Mouse (Mus musculus): ENCODE results near the gene Fam131c.

Gene Fam131c

GRCm38 (mm10) chr4:141367997-141368791, at the start of gene Fam131c:
Gene Fam131c, plus strand, starts transcription at chr4:141368220.
- no peak for DNase-seq (ENCODE audit: low spot score)

- DNase-seq (ENCODE audit: low spot score) = no peak
Measured at GRCm38 (mm10) chr4:141322526-141322925, 45.5 kb upstream of the Fam131c start.

DNA sequence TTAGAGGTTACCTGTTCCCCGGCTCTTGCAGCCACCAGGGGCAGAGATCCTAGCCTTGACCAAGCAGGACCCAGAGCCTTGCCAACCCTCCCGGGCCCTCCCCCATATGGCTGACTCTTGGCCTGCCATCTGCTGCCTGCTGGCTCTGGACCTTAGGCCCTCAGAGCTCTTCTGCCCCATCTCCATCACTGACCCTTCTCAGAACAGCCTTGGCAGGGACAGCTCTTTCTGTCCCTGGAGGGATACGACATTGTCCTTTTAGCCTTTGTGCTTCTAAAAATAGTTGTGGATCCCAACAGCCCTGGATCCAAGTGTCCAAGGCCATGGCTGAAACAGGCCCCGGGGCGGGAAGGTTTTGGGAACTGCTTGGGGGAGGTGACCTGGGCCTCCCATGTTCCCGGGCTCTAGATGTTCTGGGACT, 43.2 kb upstream of the Fam131c start:
- DNase-seq (ENCODE audit: low spot score) = no peak

- DNase-seq (ENCODE audit: low spot score) = no peak
Measured at GRCm38 (mm10) chr4:141325636-141326035, 42.4 kb upstream of the Fam131c start.

DNA sequence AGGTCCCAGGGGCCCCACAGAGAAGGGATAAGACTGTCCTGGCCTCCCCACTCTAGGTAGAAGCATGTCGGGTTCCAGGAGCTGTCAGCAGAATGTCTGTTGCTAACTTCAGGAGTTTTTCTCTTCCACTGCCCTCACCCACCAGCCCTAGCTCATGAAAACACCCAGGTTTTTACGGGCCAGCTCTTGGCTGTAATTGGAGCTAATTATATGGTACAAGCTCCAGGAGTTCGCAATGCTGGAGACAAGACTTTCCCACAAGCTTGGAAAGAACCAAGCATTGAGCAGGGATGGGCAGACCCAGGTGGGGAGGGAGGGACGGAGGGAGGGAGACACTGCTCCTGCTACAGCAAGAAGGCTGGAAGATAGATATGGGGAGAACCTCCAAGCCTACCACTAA, 40.9 kb upstream of the Fam131c start:
- no peak for DNase-seq (ENCODE audit: low spot score)

GRCm38 (mm10) chr4:141328742-141329141, 39.3 kb upstream of the Fam131c start:
- DNase-seq (ENCODE audit: low spot score) = no peak

- DNase-seq (ENCODE audit: low spot score) = no peak
Measured at GRCm38 (mm10) chr4:141329968-141330367, 38.1 kb upstream of the Fam131c start.

DNA sequence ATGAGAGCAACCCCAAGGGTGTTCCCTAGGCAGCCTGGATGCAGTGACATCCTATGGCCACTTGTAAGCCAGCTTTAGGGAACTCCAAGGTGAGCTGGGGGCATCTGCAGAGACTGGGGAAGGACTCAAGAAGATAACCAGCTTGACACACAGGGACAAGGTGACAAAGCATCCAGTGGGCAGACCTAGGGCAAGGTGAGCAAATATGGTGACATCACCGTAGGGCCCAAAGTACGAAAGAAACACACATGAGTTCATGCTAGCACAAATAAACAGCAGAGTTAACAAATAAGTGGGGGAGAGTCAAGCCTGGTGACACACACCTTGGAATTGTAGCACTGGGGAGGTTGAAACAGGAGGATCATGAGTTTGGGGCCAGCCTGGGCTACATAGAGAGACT, 36.6 kb upstream of the Fam131c start:
- DNase-seq (ENCODE audit: low spot score) = no peak

DNA sequence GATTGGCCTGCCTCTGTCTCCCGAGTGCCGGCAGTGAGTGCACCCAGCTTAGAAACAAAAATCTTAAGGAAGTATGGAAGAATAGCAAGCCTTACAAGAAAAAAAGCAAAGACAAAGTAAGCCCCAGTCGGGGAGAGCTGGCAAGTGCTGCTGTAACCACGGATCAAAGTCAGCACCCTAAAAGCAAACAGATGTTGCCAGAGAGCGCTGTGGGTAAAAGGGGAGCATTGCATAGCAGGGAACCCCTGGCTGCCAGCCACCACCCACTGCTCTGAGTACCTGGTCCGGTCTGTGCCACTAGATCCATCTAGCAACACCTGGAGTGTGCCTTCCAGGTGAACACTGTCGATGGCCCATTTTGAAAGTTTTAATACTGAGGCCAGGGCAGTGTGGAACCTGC, 35.8 kb upstream of the Fam131c start:
- no peak for DNase-seq (ENCODE audit: low spot score)

DNA sequence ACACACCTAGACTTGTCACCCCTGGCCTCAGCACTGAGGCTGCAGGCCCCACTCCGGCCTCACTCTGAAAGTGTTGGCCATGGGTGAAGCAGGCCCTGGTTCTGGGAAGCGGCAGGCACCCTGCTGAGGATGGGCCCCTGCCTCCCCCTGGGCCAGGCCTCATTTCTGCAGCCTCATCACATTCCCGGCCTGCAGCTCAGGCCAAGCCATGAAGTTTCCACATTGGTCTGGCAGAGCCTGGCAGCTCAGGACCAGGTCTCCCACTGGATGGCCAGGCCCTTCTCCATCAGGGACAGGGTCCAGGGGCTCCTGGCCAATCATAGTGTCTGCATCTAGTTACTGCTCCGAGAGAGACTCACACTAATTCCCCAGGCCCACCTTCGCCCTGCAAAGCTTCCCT, 33.3 kb upstream of the Fam131c start:
- no peak for DNase-seq (ENCODE audit: low spot score)

DNA sequence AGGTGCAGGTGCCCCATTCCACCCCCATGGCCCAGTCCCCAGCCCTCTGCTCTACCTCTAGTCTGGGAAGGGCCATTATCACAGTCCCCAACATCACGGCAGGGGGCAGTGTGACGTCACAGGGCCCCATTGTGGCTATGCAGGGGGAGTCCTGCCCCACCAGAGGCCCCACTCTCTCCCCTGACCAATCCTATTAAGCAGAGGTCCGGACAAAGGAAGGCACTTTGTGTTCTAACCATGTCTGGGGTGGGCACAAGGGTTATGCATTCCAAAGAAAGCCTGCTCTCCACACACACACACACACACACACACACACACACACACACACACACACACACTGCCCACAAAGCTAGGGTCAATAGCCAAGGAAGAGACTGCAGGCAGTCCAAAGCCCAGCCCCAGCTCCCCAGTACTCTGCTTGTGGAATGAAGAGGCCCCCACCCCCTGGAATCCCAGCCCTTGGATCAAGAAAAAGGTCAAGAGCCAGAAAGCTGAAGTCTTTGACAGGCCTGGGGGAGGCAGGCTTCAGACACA, 32.7 kb upstream of the Fam131c start:
- DNase-seq (ENCODE audit: low spot score) = no peak

DNA sequence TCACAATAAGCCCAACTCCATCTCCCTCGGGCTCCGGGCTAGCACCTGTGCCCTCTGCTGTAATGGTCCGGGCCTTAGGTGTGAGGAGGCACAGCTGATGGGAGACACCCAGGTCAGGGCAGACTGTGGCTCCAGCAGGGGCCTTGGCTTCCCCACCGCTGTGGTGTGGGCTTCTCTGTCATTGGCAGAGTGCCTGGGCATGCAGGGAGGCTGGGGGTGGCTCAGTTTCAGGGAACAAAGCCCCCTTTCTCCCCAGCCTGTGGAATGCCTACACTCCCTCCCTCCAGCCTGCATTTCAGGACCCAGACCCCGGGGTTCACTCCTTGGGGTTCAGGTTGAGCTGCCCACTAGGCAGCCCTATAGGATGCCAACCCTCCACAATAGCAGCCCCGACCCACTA, 31.8 kb upstream of the Fam131c start:
- no peak for DNase-seq (ENCODE audit: low spot score)

GRCm38 (mm10) chr4:141337986-141338385, 30.0 kb upstream of the Fam131c start:
- no peak for DNase-seq (ENCODE audit: low spot score)

GRCm38 (mm10) chr4:141338853-141339252, 29.2 kb upstream of the Fam131c start:
- no peak for DNase-seq (ENCODE audit: low spot score)

DNA sequence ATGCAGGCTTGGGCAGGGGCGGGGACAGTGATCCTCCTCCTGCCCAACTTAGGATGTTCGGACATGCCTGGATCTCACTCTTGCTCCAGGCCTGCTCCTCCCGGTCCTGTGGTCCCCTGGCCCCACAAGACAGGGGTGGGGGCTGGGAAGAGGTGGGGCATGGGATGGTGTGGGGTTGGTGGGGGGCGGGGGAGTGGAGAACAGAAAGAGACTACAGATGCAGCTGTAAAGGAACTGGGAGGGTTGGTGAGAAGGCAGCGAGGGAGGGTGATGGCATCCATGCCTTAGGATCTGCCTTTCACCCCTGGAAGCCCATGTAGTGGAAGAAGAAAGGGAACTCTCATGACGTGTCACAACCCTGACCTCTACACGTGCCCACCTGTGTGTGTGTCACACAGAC, 26.5 kb upstream of the Fam131c start:
- DNase-seq (ENCODE audit: low spot score) = no peak

- DNase-seq (ENCODE audit: low spot score) = no peak
Measured at GRCm38 (mm10) chr4:141343515-141343914, 24.5 kb upstream of the Fam131c start.

DNA sequence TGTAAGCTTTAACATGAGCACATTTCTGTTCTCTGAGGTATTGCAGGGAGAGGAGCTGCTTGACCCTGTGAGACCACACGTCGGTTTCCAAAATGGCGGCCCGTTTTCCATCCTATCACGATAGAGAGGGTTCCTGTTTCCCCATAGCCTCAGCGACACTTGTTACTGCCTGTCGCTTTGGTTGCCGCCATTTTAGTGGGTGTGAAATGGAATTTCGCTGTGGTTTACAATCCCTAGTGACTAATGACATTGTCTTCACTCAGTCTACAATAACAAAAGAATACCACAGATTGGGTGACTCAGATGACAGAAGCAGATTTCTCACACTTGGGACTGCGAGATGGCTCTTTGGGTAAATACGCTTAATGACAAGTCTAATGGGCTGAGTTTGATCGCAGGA, 22.8 kb upstream of the Fam131c start:
- DNase-seq (ENCODE audit: low spot score) = no peak

- no peak for DNase-seq (ENCODE audit: low spot score)
Measured at GRCm38 (mm10) chr4:141347365-141347797, 20.6 kb upstream of the Fam131c start.

- no peak for DNase-seq (ENCODE audit: low spot score)
Measured at GRCm38 (mm10) chr4:141348616-141349015, 19.4 kb upstream of the Fam131c start.

DNA sequence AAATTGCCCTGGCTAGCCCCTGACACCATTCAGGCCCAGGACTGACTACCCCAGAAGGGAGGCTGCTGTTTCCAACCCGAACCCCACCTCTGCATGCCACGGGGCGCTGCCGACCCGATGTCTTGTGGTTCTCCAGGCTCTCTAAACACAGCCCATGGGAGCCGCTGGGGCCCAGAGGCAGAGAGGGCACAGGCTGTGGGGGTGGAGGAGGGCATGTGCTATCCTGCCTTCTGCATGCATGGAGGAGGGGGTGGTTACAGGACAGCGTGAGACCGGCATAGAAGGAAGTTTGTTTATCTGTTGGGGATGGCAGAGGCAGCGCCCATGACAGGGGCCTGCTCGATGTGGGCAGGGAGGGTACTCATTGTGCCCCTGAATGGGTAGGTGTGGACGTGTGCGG, 18.0 kb upstream of the Fam131c start:
- no peak for DNase-seq (ENCODE audit: low spot score)

DNA sequence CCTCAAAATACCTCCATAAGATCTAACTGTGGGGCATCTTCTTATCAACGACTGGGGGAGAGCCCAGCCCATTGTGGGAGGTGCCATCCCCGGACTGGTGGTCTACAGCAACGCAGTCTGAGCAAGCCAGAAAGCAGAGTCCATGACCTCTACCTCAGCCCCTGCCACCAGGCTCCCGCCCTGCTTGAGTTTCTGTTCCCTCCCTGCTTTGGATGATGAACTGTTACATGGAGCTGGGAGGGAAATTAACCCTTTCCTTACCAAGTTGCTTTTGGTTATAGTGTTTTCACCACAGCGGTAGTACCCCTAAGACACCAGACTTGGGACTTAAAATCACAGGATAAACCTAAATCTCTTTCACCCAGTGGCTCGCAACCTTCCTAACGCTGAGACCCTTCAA, 16.0 kb upstream of the Fam131c start:
- no peak for DNase-seq (ENCODE audit: low spot score)

DNA sequence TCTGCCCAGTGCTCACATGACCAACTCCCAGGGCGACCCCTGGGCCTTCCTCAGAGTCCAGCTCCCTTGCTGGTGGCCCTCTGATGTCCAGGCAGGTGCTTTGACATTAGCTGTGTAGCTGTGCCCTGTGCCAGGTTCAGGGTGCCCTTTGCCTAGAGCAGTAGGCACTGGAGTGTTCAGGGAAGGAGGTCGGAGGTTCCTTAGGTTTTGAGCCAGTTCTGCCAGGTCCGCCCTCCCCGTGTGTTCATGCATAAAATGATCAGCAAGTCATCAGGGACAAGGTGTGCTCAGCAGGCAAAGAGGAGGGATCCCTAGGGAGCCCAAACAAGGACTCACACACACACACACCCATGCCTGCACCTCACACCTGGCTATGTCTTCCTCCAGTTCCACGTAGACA, 15.0 kb upstream of the Fam131c start:
- DNase-seq (ENCODE audit: low spot score) = no peak

- no peak for DNase-seq (ENCODE audit: low spot score)
Measured at GRCm38 (mm10) chr4:141353868-141354267, 14.2 kb upstream of the Fam131c start.

DNA sequence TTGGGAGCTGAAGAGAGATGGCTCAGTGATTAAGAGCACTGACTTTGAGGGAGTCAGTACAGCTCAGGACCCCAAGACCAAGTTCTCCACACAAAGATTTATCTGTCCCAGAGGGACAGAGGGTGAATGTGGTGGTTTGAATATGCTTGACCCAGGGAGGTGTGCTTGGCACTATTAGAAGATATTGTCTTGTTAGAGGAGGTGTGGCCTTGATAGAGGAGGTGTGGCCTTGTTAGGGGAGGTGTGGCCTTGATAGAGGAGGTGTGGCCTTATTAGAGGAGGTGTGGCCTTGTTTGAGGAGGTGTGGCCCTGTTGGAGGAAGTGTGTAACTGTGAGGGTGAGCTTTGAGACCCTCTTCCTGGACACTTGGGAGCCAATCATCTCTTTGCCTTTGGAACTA, 10.2 kb upstream of the Fam131c start:
- DNase-seq (ENCODE audit: low spot score) = no peak
